Mouse (Mus musculus) CH12.LX (cell line): ENCODE measurements around the gene Pelp1.

Experiments used
- CTCF ChIP-seq, 2 experiments: IDR thresholded peaks in 1 of 2; conservative IDR thresholded peaks in 1 of 2; 2 replicates each; pipeline ENCODE4 v1.5.1; 2011 to 2012; ENCODE audit warnings: low read depth in 2 of 2, low read length in 2 of 2, improper control_type of control experiment in 1 of 2, inconsistent platforms in 1 of 2, mild to moderate bottlenecking in 1 of 2, moderate library complexity in 1 of 2
- E2F4 ChIP-seq: IDR thresholded peaks from 2 replicates; pipeline ENCODE4 v1.6.1; 2011; ENCODE audit warnings: low read depth, low read length, improper control_type of control experiment; ENCODE audit not compliant: insufficient replicate concordance
- EP300 ChIP-seq: IDR thresholded peaks from 2 replicates; pipeline ENCODE4 v1.6.1; 2011; ENCODE audit warnings: low read length, improper control_type of control experiment
- MAFK ChIP-seq: IDR thresholded peaks from 2 replicates; pipeline ENCODE4 v1.6.1; 2011; ENCODE audit warnings: low read length, improper control_type of control experiment; ENCODE audit not compliant: insufficient replicate concordance
- MAZ ChIP-seq: IDR thresholded peaks from 2 replicates; pipeline ENCODE4 v1.6.1; 2012; ENCODE audit warnings: low read depth, mild to moderate bottlenecking, inconsistent platforms, low read length, improper control_type of control experiment, moderate library complexity
- MEF2A ChIP-seq: IDR thresholded peaks from 2 replicates; pipeline ENCODE4 v1.6.1; 2014; ENCODE audit warnings: low read depth, mild to moderate bottlenecking, inconsistent platforms, low read length, improper control_type of control experiment, borderline replicate concordance
- MXI1 ChIP-seq: IDR thresholded peaks from 2 replicates; pipeline ENCODE4 v1.6.1; 2011; ENCODE audit warnings: mild to moderate bottlenecking, low read depth, low read length, improper control_type of control experiment
- MYC ChIP-seq: IDR thresholded peaks from 2 replicates; pipeline ENCODE4 v1.6.1; 2011; ENCODE audit warnings: low read depth, mild to moderate bottlenecking, improper control_type of control experiment, low read length
- PAX5 ChIP-seq: IDR thresholded peaks from 2 replicates; pipeline ENCODE4 v1.6.1; 2012; ENCODE audit warnings: low read length, inconsistent platforms, mixed read lengths
- POLR2AphosphoS2 ChIP-seq: IDR thresholded peaks from 2 replicates; pipeline ENCODE4 v1.6.1; 2011; ENCODE audit warnings: low read depth, low read length, improper control_type of control experiment
- TBP ChIP-seq: conservative IDR thresholded peaks from 2 replicates; pipeline ENCODE4 v1.6.1; 2011; ENCODE audit warnings: low read depth, low read length, improper control_type of control experiment
- USF2 ChIP-seq: conservative IDR thresholded peaks from 2 replicates; pipeline ENCODE4 v1.6.1; 2011; ENCODE audit warnings: low read depth, low read length, improper control_type of control experiment

- TF ChIP-seq MYC: no peak
- no peak for TF ChIP-seq MEF2A
- TF ChIP-seq CTCF (conservative IDR thresholded peaks at IDR 0.05 in 1 of 2, IDR thresholded peaks at IDR 0.05 in 1 of 2; ENCODE audit: low read depth in 2 of 2, low read length in 2 of 2): no peak
- TF ChIP-seq MAZ: no peak
- no peak for TF ChIP-seq MXI1
- TF ChIP-seq E2F4: no peak
- no peak for TF ChIP-seq POLR2AphosphoS2
- no peak for TF ChIP-seq PAX5
- no peak for TF ChIP-seq TBP
- TF ChIP-seq EP300: no peak
- TF ChIP-seq USF2: no peak
- TF ChIP-seq MAFK: no peak
These were observed 41.1 kb upstream of the Pelp1 start for GRCm38 (mm10) chr11:70450926-70451325.
